Mouse (Mus musculus) sigmoid colon, adult 10 weeks (tissue): ENCODE measurements around the gene Slco6c1. TPM values are rescaled to one million over a fixed set of nuclear protein-coding genes. Genes with fewer than 3 reads are reported as not detected.

Experiments used
- polyA plus RNA-seq: library from polyadenylated mRNA; stranded (reverse); fragments of 350-450 nt; fragmentation: Illumina TruSeq; extraction: RNeasy Lipid Tissue Mini Kit (QIAGEN cat#74804); gene quantifications from one replicate; pipeline ENCODE4 v1.2.3, GENCODE M21; 2014; ENCODE audit warnings: low read depth, low replicate concordance

Gene Slco6c1
- polyA plus RNA-seq = not detected

GRCm38 (mm10) chr1:97128201-97128600, at the start of gene Slco6c1:
Gene Slco6c1, minus strand, starts transcription at chr1:97128301.

